Mouse (Mus musculus) lung, postnatal 4 days (tissue): Measurements from ENCODE around the gene Crip3.

Source experiments
- DNase-seq, 2 experiments: peaks; one replicate each; pipeline ENCODE4 v3.0.0; 2021

Gene Crip3

GRCm38 (mm10) chr17:46457791-46458190 lies 29.1 kb downstream of the Crip3 start:
- peak in 1 of 2 experiments; percentile 46 for DNase-seq

GRCm38 (mm10) chr17:46458439-46458838 lies 29.7 kb downstream of the Crip3 start:
- DNase-seq: no peak

GRCm38 (mm10) chr17:46460673-46461072 lies 31.9 kb downstream of the Crip3 start:
- no peak for DNase-seq

DNA sequence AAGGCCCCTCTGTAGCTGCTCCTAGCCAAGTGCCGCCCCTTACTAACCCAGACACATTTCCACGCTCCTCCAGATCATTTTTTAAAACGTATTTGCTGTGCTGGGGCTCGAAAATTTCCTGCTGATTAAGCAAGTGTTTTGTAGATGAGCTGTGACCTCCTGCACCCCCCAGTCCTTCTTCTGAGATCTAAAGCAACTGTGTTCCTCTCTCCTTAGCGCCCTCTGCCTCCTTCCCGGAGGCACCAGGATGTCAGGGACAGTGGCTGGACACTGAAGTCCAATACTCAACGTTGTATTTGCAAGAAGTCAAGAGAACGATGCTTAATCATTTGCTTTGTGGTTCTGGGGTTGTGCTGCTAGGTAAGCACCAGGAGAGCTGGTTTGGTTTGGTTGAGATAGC lies 32.6 kb downstream of the Crip3 start:
- DNase-seq: no peak

DNA sequence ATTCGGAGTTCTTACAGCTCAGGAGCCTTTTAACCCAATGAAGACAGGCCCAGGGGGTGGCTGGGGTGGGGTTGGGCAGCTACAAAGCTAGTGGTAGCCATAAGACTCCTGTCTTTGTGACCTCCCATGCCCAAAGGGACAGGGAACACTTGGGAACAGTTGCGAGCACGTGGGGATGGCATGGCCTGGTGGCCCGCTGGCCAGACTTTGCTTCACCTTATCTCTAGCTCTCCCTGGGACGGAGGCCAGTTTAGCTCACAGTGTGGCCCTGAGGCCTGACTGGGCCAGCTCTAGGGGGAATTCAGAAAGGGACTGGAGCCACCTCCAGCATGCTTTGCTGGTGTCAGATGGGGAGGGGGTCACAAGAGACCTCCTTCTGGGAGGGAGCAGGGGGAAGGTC lies 33.5 kb downstream of the Crip3 start:
- no peak for DNase-seq

DNA sequence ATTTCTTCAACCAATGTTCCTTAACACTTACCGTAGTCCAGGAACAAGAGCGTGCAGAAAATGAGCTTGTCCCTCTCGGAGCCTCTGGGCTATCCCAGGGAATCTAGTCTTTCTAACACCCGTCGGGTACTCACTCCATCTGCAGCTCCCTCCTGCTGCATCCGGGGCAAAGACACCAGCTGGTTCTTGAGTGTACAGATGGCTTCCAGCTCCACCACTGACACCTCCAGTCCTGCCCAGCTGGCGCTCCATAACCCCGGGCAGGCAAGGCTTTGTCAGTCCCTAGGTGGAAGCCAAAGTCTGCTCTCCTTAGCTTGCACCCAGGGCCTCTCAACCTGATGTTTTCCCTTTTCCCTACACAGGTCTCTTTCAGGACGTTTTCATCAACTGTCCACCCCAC lies 39.1 kb downstream of the Crip3 start:
- no peak for DNase-seq

GRCm38 (mm10) chr17:46476601-46477000 lies 47.9 kb downstream of the Crip3 start:
- no peak for DNase-seq

DNA sequence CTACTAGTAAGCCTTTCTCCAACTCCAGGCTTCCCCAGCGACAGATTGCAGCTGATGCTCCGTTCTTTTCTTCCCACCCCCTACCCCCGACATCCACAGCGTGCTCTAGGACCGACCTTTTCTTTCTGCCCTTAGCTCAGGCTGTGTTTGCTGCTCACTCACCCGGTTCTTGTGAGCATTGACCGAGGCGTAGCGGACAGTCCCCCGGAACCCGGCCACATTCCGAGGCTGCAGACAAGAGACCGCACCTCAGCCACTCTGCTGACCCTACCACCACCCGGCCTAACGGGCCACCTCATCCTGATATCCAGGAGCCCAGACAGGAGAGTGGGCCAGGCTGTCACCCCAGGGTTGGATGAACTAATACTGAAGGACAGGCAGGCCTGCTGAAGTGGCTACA lies 48.6 kb downstream of the Crip3 start:
- DNase-seq: no peak
